Mouse (Mus musculus) embryonic facial prominence, embryonic 10.5 days (tissue): ENCODE results near the gene Arhgap36. TPM values are rescaled to one million over a fixed set of nuclear protein-coding genes. Genes with fewer than 3 reads are reported as not detected.

ENCODE experiments used
- DNase-seq: peaks from one replicate; pipeline ENCODE4 v3.0.0-alpha.2; 2017; ENCODE audit warnings: low spot score
- H3K27ac ChIP-seq: fragments of 300-500 bp; sonication (generic); replicated peaks from 2 replicates; pipeline ENCODE4 v1.5.1; 2016; ENCODE audit warnings: mild to moderate bottlenecking
- H3K27me3 ChIP-seq: fragments of 300-500 bp; sonication (generic); replicated peaks from 2 replicates; pipeline ENCODE4 v1.6.1; 2016; ENCODE audit warnings: low read depth, mild to moderate bottlenecking; ENCODE audit not compliant: poor library complexity, severe bottlenecking
- H3K36me3 ChIP-seq: fragments of 300-500 bp; sonication (generic); replicated peaks from 2 replicates; pipeline ENCODE4 v1.6.1; 2016; ENCODE audit warnings: mild to moderate bottlenecking, moderate library complexity
- H3K4me1 ChIP-seq: fragments of 300-500 bp; sonication (generic); 2 replicates; pipeline ENCODE4 v1.6.1; 2016
- H3K4me3 ChIP-seq: fragments of 300-500 bp; sonication (generic); 2 replicates; pipeline ENCODE4 v1.5.1; 2016; ENCODE audit warnings: mild to moderate bottlenecking, moderate library complexity
- H3K9me3 ChIP-seq: fragments of 300-500 bp; sonication (generic); 2 replicates; pipeline ENCODE4 v1.6.1; 2016; ENCODE audit warnings: mild to moderate bottlenecking
- WGBS: fragments of 180-500 bp; shearing (Covaris S2); methylation state at CpG from one replicate; pipeline ENCODE4 v1.1.7; 2016; 5-methylcytosine and 5-hydroxymethylcytosine counted together
- polyA plus RNA-seq: library from polyadenylated mRNA; unstranded; fragments of >200 nt; fragmentation: Nextera tagmentation; extraction: Ambion mirVana; gene quantifications from 2 replicates; pipeline ENCODE4 v1.2.1, GENCODE M21; 2016

The Arhgap36 gene
- 1.2 and 1.6 TPM in 2 replicates for polyA plus RNA-seq

GRCm38 (mm10) chrX:49463442-49463970, at the start of gene Arhgap36:
Gene Arhgap36 (plus strand): TSS chrX:49463945.
- H3K9me3 ChIP-seq: no peaks in the 10 kb centered on the region
- 73% methylated on average over 6 of the region's 6 CpGs for WGBS
- no peaks in the 10 kb centered on the region for H3K36me3 ChIP-seq
- no peaks in the 10 kb centered on the region for H3K4me1 ChIP-seq
- H3K4me3 ChIP-seq: no peak within 1 kb of the TSS
- no peak within 1 kb of the TSS for H3K27ac ChIP-seq
- H3K27me3 ChIP-seq: 0 out of 2 replicates have a peak, but pooled peaks cover 6% of the 10 kb centered on the region
- DNase-seq: no peak

DNA sequence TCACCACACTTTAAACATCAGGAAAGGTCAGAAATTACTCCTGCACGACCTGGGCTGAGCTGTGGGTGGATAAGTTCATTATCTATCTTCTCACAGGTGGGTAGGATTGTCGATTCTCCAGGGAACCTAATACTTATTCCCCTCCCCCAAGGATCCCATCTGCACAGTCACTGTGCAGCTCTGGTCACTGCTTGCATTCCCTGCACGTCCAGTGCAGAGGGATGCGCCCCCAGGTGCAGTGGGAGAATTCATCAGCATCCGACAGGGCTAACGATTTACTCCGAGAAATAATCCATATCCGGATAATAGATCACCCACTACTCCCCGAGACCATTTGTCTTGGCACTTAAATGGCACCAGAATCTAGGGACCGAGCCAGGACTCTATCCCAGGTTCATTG, 6.0 kb upstream of the Arhgap36 start:
- no peak for DNase-seq
- H3K4me1 ChIP-seq: no peaks in the 10 kb centered on the region
- WGBS: 72% methylated on average over 10 of the region's 10 CpGs

GRCm38 (mm10) chrX:49470287-49471054, 6.7 kb downstream of the Arhgap36 start:
- WGBS: 25% methylated on average over 34 of the region's 34 CpGs
- peak; percentile 37 for DNase-seq

More for the DNA sequence above, 6.0 kb upstream of the Arhgap36 start:
- H3K27ac ChIP-seq: no peak overlapping the region
- no peaks in the 10 kb centered on the region for H3K9me3 ChIP-seq
- no peak overlapping the region for H3K4me3 ChIP-seq
- no peaks in the 10 kb centered on the region for H3K36me3 ChIP-seq
- no peaks in the 10 kb centered on the region for H3K27me3 ChIP-seq

DNA sequence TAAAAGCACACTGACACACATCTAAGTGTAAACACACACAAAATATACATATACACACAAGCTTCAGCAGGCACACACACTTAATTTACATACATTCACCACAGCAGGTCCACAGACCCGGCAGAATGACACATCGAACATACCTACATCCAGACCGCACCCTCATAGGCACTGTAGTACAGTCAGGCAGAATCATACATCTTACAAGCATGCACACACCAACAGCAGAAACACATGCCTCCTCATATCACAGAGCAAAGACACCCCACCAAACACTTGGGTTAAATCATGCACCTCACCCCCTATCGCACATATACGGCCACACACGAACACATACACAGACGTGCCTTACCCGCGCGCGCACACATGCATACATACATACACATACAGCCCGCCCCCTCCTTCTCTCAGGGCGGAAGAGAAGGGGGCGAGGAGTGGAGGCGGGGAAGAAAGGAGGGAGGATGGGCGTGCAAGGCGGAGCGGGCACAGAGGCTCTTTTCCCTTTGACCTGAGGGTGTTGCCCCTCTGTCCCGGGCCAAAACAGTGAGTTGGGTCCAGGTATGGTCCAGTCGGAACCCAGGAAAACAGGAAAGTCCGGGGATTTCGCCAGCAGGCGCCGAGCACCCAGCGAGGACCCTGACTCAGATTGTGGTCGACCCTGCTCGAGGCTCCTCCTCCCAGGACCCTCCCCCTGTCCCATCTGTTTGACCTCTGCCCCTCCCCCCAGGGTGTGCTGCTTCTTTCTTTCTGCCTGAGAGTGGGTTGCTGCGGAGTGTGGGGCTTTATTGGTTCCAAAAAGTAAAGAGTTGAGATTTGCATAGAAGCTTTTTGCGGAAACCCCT, 16.4 kb downstream of the Arhgap36 start:
- Histone ChIP-seq H3K9me3 (no peaks in the 10 kb centered on the region), H3K27ac (peak overlapping the region; percentile 57; the same call in 1 of the 2 replicates), H3K27me3 (peaks cover 56% of the 10 kb centered on the region), H3K36me3 (no peaks in the 10 kb centered on the region), H3K4me1 (0 out of 2 replicates have a peak, but pooled peaks cover 3% of the 10 kb centered on the region), H3K4me3 (peak overlapping the region; percentile 53)
- 25% methylated on average over 29 of the region's 29 CpGs for WGBS
- DNase-seq: peak; percentile 67

More at GRCm38 (mm10) chrX:49470287-49471054, 6.7 kb downstream of the Arhgap36 start:
- H3K4me1 ChIP-seq: peaks cover 7% of the 10 kb centered on the region; the same call in 1 of the 2 replicates
- H3K36me3 ChIP-seq: no peaks in the 10 kb centered on the region
- H3K4me3 ChIP-seq: peak overlapping the region; percentile 54
- peaks cover 45% of the 10 kb centered on the region for H3K27me3 ChIP-seq
- no peaks in the 10 kb centered on the region for H3K9me3 ChIP-seq
- H3K27ac ChIP-seq: peak overlapping the region; percentile 30; the same call in 1 of the 2 replicates

- H3K4me3 ChIP-seq: peak overlapping the region; percentile 53
- peaks cover 63% of the 10 kb centered on the region for H3K27me3 ChIP-seq
- no peak overlapping the region for H3K27ac ChIP-seq
- H3K9me3 ChIP-seq: no peaks in the 10 kb centered on the region
- WGBS: 11% methylated on average over 12 of the region's 12 CpGs
- H3K36me3 ChIP-seq: no peaks in the 10 kb centered on the region
- DNase-seq: peak; percentile 45
- H3K4me1 ChIP-seq: 0 out of 2 replicates have a peak, but pooled peaks cover 3% of the 10 kb centered on the region
These were observed 17.1 kb downstream of the Arhgap36 start for GRCm38 (mm10) chrX:49480846-49481245.

DNA sequence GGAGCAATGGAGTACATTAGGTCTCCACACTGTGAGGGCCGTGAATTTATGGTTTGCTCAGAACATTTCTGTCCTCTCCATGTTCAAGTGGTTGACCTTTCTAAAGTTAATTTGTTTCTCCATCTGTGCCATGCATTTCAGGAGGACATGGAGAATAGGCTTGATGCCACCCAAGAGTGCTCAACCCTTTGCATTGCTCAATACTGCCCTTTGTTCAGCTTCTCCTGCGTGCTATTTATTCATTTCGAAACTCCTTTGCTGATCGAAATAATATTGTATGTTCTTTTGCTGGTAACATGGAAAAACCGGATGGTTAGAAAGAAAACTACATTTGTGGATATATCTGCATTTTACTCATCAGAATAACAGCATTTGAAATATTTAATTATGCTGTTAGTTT, 25.4 kb downstream of the Arhgap36 start:
- 84% methylated on average over 5 of the region's 5 CpGs for WGBS
- Histone ChIP-seq H3K4me1 (0 out of 2 replicates have a peak, but pooled peaks cover 3% of the 10 kb centered on the region), H3K27ac (no peak overlapping the region), H3K4me3 (no peak overlapping the region), H3K9me3 (no peaks in the 10 kb centered on the region), H3K36me3 (no peaks in the 10 kb centered on the region), H3K27me3 (peaks cover 60% of the 10 kb centered on the region)
- no peak for DNase-seq

DNA sequence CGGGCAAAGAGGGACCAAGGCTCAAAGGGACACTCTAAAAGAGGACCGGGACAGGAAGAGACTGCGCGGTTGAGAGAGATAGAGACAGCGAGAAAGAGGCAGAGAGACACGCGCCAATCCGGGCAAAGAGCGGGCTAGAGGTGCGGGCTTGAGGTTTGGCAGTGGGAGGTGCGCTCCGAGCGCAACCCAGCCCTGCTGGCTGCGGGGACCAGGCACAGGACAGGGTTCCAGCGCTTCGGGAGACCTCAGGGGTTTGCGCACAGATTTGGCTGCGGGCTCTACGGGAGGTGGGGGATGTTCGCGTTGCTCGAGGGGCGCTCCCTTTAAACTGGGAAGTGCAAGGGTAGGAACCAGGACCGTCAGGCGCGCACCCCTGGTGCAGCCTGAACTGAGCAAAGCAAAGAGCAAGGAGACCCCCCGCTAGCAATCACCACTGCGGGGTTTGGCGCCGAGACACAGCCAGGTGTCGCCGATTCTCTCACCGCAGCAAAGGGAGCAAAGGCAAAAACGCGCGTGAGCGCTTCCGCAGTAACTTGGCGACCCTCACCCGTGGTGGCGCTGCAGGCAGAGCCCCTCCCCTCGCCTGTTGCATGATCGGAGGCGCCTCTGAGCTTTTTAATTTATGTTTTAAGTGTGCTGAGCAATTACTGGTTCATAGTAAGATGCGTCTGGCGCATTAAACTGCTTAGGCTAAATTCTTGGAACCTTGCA, 30.1 kb downstream of the Arhgap36 start:
- Histone ChIP-seq H3K4me1 (no peaks in the 10 kb centered on the region), H3K4me3 (peak overlapping the region; percentile 50), H3K27ac (no peak overlapping the region), H3K27me3 (peaks cover 71% of the 10 kb centered on the region), H3K36me3 (no peaks in the 10 kb centered on the region), H3K9me3 (no peaks in the 10 kb centered on the region)
- peak; percentile 20 for DNase-seq
- WGBS: 13% methylated on average over 46 of the region's 46 CpGs

Other genes starting within 250 kb of the Arhgap36 start
- 6.3 and 7.1 TPM in 2 replicates for gene Enox2, start 175.7 kb upstream of the Arhgap36 start, polyA plus RNA-seq
- gene Olfr1320, start 208.4 kb downstream of the Arhgap36 start, polyA plus RNA-seq: not detected in 2 replicates